Mouse (Mus musculus) lung, postnatal 0 days (tissue): ENCODE data around the gene Hist1h4b.

Experiments used
- CTCF ChIP-seq: IDR thresholded peaks from 2 replicates; pipeline ENCODE4 v1.5.1; 2016; ENCODE audit warnings: antibody characterized with exemption, mild to moderate bottlenecking
- EP300 ChIP-seq: IDR thresholded peaks from 2 replicates; pipeline ENCODE4 v1.6.1; 2016; ENCODE audit warnings: antibody characterized with exemption, mild to moderate bottlenecking, control low read depth

DNA sequence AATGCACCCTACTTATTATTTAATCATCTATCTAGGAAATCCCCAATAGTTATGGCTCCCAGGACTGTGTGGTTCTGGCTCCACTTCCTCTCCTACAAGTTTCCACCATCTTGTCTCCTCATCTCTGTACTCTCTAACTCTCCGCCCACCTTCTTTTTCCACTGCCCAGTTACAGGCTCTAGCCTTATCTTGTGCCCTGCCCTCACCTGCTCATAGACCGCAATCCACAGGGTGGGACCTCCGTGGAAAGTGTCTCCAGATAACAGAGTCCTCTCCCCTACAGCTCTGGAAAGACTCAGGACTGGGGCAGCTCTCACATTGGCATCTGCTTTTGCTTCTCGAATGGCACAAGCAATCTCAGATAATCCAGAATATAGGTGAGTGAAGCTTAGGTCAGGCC is 22.2 kb downstream of the Hist1h4b start:
- TF ChIP-seq CTCF (no peak), EP300 (no peak)
